Mouse (Mus musculus) forebrain, embryonic 13.5 days (tissue): Measurements from ENCODE around the gene Zyx. TPM values are rescaled to one million over a fixed set of nuclear protein-coding genes. Genes with fewer than 3 reads are reported as not detected.

ENCODE experiments used
- ATAC-seq: fragments of 200-750 bp; cut with Nextera tagmentation; 2 replicates; pipeline ENCODE4 v1.8.0; 2017
- H3K27ac ChIP-seq: fragments of 300-500 bp; sonication (generic); 2 replicates; pipeline ENCODE4 v1.5.1; 2015; ENCODE audit warnings: inconsistent platforms, mild to moderate bottlenecking, moderate library complexity
- H3K27me3 ChIP-seq: fragments of 300-500 bp; sonication (generic); 2 replicates; pipeline ENCODE4 v1.6.1; 2015; ENCODE audit warnings: mild to moderate bottlenecking, inconsistent platforms
- H3K36me3 ChIP-seq: fragments of 300-500 bp; sonication (generic); 2 replicates; pipeline ENCODE4 v1.6.1; 2015; ENCODE audit warnings: mild to moderate bottlenecking, inconsistent platforms; ENCODE audit not compliant: poor library complexity, severe bottlenecking
- H3K4me1 ChIP-seq: fragments of 300-500 bp; sonication (generic); 2 replicates; pipeline ENCODE4 v1.6.1; 2015; ENCODE audit warnings: inconsistent platforms
- H3K4me2 ChIP-seq: fragments of 300-500 bp; sonication (generic); 2 replicates; pipeline ENCODE4 v1.6.1; 2015; ENCODE audit warnings: inconsistent platforms, mild to moderate bottlenecking, moderate library complexity
- H3K4me3 ChIP-seq: fragments of 300-500 bp; sonication (generic); 2 replicates; pipeline ENCODE4 v1.5.1; 2015; ENCODE audit warnings: mild to moderate bottlenecking, inconsistent platforms
- H3K9ac ChIP-seq: fragments of 300-500 bp; sonication (generic); 2 replicates; pipeline ENCODE4 v1.6.1; 2015; ENCODE audit warnings: mild to moderate bottlenecking, inconsistent platforms
- H3K9me3 ChIP-seq: fragments of 300-500 bp; sonication (generic); replicated peaks from 2 replicates; pipeline ENCODE4 v1.6.1; 2016; ENCODE audit warnings: inconsistent platforms
- WGBS: fragments of 180-500 bp; shearing (Covaris S2); methylation state at CpG from one replicate; pipeline ENCODE4 v1.1.7; 2015; 5-methylcytosine and 5-hydroxymethylcytosine counted together
- polyA plus RNA-seq: library from polyadenylated mRNA; unstranded; fragments of >200 nt; fragmentation: Nextera tagmentation; extraction: Ambion mirVana; gene quantifications from 2 replicates; pipeline ENCODE4 v1.2.1, GENCODE M21; 2015

Zyx gene
- polyA plus RNA-seq, result 39.8 and 41.1 TPM in 2 replicates

DNA sequence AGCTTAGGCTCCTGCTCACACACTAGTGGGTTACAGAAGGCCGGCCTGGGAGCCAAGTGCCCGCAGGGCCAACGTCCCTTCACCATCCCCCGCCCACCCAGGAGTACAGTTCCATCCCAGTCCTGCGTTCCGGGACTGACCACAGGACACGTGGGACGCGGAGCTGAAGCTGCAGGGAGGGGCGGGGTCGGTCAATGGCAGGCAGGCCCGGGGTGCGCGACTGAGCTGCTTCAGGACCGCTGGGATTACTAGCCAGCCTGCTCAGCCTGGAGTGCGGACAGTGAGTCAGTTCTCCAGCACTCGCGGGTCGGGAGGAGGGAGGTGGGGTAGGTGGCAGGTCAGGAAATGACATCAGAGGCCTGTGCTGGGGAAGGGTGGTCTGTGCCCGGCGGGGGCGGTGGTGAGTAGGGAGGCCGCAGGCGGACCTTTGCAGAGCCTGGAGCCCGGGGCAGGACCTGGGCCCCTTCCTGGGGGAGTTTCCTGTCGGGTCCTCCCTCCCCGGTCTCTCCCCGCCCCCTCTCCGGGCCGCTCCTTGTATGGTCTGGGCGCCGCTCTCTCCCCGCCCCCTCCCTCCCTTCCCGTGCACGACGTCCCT is at the start of gene Zyx:
TSS of gene Zyx (plus strand) at position 205 of the 595 bp plus-strand sequence.
- no peaks in the 10 kb centered on the region for H3K27me3 ChIP-seq
- H3K4me1 ChIP-seq, result peaks cover 40% of the 10 kb centered on the region
- WGBS, result 0% methylated on average over 25 of the region's 36 CpGs
- H3K9ac ChIP-seq, result peak within 1 kb of the TSS; percentile 78
- no peaks in the 10 kb centered on the region for H3K9me3 ChIP-seq
- peak within 1 kb of the TSS; percentile 84 for H3K27ac ChIP-seq
- peak within 1 kb of the TSS; percentile 77 for H3K4me3 ChIP-seq
- peak within 1 kb of the TSS; percentile 90 for H3K4me2 ChIP-seq
- ATAC-seq, result peak; percentile 91
- peaks cover 22% of the 10 kb centered on the region; the same call in 1 of the 2 replicates for H3K36me3 ChIP-seq

DNA sequence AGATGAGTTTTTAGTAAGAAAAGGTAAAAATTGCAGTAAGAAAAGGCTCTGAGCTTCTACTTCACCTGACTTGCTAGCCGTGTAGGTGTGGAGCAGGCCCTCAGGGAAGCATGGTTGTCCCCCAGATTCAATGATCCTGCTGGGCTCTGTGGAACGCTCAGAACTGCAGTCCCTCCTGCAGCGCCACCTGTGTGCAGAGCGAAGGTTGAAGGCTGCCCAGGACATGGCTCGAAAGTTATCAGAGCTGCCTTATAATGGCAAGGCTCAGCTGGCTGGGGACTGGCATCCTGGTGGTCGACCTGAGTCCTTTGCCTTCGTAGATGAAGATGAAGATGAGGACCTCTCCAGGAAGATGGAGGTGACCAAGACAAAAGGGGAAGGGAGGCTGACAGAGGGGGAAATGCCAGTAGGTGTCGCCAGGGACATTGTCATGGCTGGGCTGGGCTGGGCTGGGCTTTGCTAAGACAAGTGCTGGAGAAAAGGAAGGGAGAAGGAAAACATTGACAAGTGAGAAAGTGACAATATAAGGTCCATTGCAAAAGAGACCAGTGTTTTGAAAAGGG is 39.5 kb upstream of the Zyx start:
- Histone ChIP-seq H3K9ac (no peak overlapping the region), H3K27me3 (no peaks in the 10 kb centered on the region), H3K4me1 (no peaks in the 10 kb centered on the region), H3K4me2 (no peak overlapping the region), H3K4me3 (no peak overlapping the region), H3K9me3 (no peaks in the 10 kb centered on the region), H3K27ac (no peak overlapping the region), H3K36me3 (peaks cover 89% of the 10 kb centered on the region)
- WGBS, result 50% methylated on average over 8 of the region's 8 CpGs
- ATAC-seq, result no peak

DNA sequence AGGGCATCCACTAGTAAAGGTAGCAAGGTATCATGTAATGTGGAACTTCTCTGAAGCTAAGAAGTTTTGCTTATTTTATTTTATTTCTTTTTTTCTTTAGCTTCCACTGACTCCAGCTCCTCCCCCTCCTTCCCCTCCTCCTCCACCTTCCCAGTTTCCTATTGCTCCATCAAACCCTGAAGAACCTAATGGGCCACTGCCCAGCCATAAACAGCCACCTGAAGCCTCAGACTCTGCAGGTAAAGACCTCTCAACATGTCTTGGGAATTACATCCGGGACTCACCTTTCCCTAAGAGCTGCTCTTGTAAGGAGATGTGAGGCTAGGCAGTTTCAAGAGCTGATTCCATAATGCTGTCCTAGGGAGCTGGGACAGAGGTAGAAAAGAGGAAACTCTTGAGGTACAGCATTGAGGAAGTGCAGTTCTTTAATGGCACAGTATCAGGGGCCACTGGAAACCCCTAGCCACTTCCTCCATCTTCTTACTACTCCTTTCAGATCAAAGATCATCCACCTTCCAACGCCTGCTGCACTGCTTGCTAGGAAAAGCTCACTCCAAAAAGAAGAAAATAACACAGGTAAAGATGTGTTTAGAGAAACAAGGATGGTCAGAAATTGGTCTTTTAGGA is 38.9 kb upstream of the Zyx start:
- 94% methylated on average over 2 of the region's 2 CpGs for WGBS
- no peaks in the 10 kb centered on the region for H3K9me3 ChIP-seq
- H3K4me1 ChIP-seq, result no peaks in the 10 kb centered on the region
- no peaks in the 10 kb centered on the region for H3K27me3 ChIP-seq
- H3K4me2 ChIP-seq, result no peak overlapping the region
- H3K36me3 ChIP-seq, result peaks cover 84% of the 10 kb centered on the region
- H3K27ac ChIP-seq, result no peak overlapping the region
- H3K9ac ChIP-seq, result no peak overlapping the region
- ATAC-seq, result no peak
- no peak overlapping the region for H3K4me3 ChIP-seq

DNA sequence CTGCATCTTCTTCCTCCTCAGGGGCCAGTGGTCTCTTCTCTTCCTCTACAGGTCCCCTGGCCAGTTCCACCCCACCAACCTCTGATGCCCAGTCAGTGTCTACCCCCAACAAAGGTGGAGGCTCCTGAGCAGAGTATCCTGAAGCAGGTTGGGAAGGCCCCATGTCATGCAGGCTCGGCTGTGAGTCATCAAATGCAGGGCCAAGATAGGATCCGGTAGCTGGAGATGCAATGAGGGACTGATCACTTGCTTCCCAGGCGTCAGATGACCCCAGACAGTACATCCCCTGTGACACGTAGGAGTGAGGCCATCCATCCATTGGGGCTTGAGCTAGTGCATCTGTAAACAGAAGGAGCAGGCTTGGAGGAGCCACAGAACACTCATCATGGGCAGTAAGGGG is 31.1 kb upstream of the Zyx start:
- WGBS, result 93% methylated on average over 4 of the region's 4 CpGs
- Histone ChIP-seq H3K9ac (no peak overlapping the region), H3K36me3 (peaks cover 57% of the 10 kb centered on the region), H3K4me3 (no peak overlapping the region), H3K4me2 (no peak overlapping the region), H3K27ac (no peak overlapping the region), H3K4me1 (peaks cover 13% of the 10 kb centered on the region; the same call in 1 of the 2 replicates), H3K27me3 (no peaks in the 10 kb centered on the region), H3K9me3 (no peaks in the 10 kb centered on the region)
- ATAC-seq, result no peak

DNA sequence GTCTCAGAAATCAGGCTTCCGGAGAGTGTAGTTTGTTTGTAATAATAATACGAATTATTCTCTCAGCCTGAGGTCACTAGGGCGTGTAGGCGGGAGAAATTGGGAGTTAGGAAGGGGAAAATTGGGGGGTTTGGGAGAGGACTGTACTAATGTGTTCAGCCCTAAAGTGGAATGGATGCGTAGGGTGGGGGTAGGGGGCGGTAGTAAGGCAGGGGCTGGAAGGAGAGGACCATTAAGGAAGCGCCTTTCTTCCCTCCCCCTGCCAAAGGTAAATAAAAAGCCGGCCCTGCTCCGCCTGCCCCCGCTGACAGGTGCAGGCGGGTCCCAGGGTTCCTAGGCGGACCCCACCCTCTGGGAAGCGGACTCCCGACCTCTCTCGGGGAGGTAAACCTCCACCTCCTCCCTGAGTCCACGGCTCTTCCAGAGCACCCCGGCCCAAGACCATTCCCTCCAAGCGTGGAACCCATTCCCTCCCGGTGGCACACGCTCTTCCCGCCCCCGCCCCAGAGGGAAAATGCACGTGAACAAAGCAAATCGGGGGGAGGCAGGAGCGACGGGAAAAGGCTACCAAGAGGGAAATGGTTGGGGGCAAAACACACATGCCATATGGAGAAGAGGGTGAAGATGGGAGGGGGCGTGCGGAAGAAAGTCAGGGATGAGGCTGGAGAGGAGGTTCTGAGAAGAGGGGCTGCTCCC is 25.9 kb upstream of the Zyx start:
- WGBS, result under 1% methylated on average over 28 of the region's 28 CpGs

DNA sequence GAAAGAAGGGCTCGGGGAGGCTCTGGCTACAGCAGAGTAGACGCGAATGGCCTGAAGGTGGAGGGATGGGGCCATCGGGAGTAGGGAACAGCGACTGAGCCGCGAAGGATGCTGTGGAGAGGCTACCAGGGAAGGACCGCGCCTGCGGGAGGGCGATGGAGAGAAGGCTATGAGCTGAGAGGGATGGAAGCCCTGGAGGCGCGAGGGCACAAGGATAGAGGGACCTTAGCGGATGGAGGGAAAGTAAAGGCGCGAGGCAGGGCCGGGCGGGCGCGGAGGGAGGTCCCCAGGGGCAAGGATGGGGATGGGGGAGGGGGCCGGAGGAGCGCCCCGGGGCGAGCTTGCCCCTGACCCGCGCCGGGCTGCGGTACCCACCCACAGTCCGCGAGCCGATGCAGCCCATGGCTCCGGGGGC is 25.4 kb upstream of the Zyx start:
- peak overlapping the region; percentile 85 for H3K9ac ChIP-seq
- H3K4me2 ChIP-seq, result peak overlapping the region; percentile 89
- peak overlapping the region; percentile 73 for H3K4me3 ChIP-seq
- peaks cover 12% of the 10 kb centered on the region; the same call in 1 of the 2 replicates for H3K4me1 ChIP-seq
- no peaks in the 10 kb centered on the region for H3K27me3 ChIP-seq
- H3K9me3 ChIP-seq, result no peaks in the 10 kb centered on the region
- H3K36me3 ChIP-seq, result peaks cover 6% of the 10 kb centered on the region; the same call in 1 of the 2 replicates
- H3K27ac ChIP-seq, result peak overlapping the region; percentile 87
- 0% methylated on average over 14 of the region's 32 CpGs for WGBS
- ATAC-seq, result peak; percentile 71

More for the DNA sequence above, 25.9 kb upstream of the Zyx start:
- H3K27ac ChIP-seq, result peak overlapping the region; percentile 87
- H3K27me3 ChIP-seq, result no peaks in the 10 kb centered on the region
- H3K9me3 ChIP-seq, result no peaks in the 10 kb centered on the region
- H3K4me1 ChIP-seq, result peaks cover 12% of the 10 kb centered on the region; the same call in 1 of the 2 replicates
- H3K36me3 ChIP-seq, result peaks cover 12% of the 10 kb centered on the region
- ATAC-seq, result peak; percentile 36
- H3K9ac ChIP-seq, result peak overlapping the region; percentile 85
- H3K4me2 ChIP-seq, result peak overlapping the region; percentile 89
- peak overlapping the region; percentile 73 for H3K4me3 ChIP-seq

DNA sequence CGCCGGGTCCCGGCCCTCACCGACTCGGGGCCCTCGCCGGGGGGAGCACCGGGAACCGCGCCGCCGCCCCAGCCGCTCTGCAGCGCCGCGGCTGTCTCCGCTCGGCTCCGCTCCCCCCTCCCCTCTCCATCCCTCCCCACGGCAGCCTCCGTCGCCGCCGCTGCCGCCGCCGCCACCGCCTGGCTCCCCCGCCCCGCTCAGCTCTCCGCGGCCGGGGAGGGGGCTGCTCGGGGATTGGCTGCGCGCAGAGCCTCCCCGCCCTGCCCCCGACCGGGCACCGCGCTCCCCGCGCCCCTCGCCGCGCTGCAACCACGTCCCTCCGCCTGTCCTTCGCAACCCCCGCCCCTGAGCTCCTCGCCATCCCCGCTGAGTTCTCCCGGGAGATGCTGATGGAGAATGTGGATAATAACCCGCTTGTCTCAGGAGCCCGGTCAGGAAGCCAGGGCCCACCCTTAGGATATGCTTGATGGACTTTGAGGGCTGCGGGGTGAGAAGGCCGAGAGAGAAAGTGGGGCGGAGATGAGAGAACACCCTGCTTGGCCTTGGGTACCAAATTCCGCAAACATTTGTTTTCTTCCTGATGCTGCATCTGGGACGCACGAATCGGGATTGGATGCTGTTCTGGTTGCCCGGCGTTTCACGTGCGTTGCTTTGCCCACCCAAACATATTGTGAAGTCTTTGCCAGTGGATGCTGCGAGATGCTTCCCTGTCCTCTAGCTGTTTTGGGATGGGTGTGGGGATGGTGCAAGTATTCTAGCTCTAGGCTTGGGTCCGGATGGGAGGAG is 24.8 kb upstream of the Zyx start, which contains the start of gene Fam131b:
TSS of gene Fam131b (minus strand) at position 162 of the 786 bp plus-strand sequence.
- peak within 1 kb of the TSS; percentile 85 for H3K9ac ChIP-seq
- peak within 1 kb of the TSS; percentile 89 for H3K4me2 ChIP-seq
- no peaks in the 10 kb centered on the region for H3K27me3 ChIP-seq
- peaks cover 6% of the 10 kb centered on the region; the same call in 1 of the 2 replicates for H3K36me3 ChIP-seq
- peak; percentile 88 for ATAC-seq
- H3K4me3 ChIP-seq, result peak within 1 kb of the TSS; percentile 73
- peaks cover 12% of the 10 kb centered on the region; the same call in 1 of the 2 replicates for H3K4me1 ChIP-seq
- peak within 1 kb of the TSS; percentile 87 for H3K27ac ChIP-seq
- no peaks in the 10 kb centered on the region for H3K9me3 ChIP-seq
- WGBS, result under 1% methylated on average over 24 of the region's 68 CpGs

DNA sequence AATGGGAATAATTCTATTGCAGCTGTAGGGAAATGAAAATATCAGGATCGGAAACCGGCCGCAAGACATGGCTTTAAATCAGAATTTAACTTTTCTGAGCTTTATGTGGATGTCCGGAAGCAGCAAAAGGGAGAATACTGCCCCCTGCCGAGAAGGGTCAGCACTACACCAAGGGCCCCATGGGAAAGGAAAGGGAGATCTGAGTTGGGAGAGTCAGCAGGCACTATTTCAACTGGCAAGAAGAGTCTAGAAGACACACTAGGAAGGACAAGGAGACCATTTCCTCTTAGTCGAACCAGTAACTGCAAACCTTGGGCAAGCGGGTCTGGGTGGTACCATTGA is 24.2 kb upstream of the Zyx start:
- H3K27ac ChIP-seq, result peak overlapping the region; percentile 87
- H3K27me3 ChIP-seq, result no peaks in the 10 kb centered on the region
- WGBS, result 2% methylated on average over 7 of the region's 7 CpGs
- H3K9ac ChIP-seq, result peak overlapping the region; percentile 85
- peak overlapping the region; percentile 73 for H3K4me3 ChIP-seq
- H3K4me1 ChIP-seq, result peaks cover 12% of the 10 kb centered on the region; the same call in 1 of the 2 replicates
- no peaks in the 10 kb centered on the region for H3K9me3 ChIP-seq
- peaks cover 6% of the 10 kb centered on the region; the same call in 1 of the 2 replicates for H3K36me3 ChIP-seq
- ATAC-seq, result 0 out of 2 replicates have a peak, but pooled peaks have one; percentile 4
- peak overlapping the region; percentile 89 for H3K4me2 ChIP-seq

DNA sequence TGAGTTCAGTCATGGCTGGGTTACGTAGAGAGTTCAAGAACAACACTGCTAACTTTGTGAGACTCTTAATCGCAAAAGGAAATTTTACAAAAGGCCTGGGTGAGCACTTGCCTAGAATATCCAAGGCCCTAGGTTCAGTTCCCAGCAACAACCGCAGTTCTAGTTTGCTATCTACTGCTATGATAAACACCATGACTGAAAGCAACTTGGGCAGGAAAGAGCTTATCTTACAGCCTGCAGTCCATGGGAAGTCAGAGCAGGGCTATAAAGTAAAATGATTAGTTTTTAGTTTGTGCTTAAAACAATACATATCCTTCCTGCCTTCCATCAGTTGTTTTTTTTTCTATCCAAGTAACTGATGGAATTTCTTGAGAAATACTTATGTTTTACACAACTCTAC is 22.9 kb upstream of the Zyx start:
- Histone ChIP-seq H3K4me1 (peaks cover 12% of the 10 kb centered on the region; the same call in 1 of the 2 replicates), H3K4me2 (no peak overlapping the region), H3K4me3 (no peak overlapping the region), H3K9ac (no peak overlapping the region), H3K27me3 (no peaks in the 10 kb centered on the region), H3K36me3 (no peaks in the 10 kb centered on the region; the same call in 1 of the 2 replicates), H3K9me3 (no peaks in the 10 kb centered on the region), H3K27ac (no peak overlapping the region)
- 96% methylated on average over 3 of the region's 3 CpGs for WGBS
- no peak for ATAC-seq

DNA sequence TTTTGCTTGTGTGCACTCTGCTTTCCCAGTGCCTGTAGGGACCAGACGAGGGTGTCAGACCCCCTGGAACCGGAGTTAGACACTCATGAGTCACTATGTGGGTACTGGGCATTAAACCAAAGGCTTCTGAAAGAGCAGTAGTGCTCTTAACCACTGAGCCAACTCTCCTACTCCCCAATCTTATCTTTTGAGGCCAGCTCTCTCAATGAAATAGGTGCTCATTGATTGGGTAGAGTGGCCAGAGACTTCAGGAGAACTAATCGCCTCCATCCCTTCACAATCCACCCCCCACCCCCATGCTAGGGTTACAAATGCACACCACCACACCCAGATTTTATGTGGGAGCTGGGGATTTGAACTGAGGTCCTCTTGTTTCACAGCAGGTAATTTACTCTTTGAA is 20.7 kb upstream of the Zyx start:
- no peaks in the 10 kb centered on the region for H3K27me3 ChIP-seq
- H3K4me1 ChIP-seq, result no peaks in the 10 kb centered on the region
- H3K4me3 ChIP-seq, result no peak overlapping the region
- H3K9me3 ChIP-seq, result no peaks in the 10 kb centered on the region
- WGBS, result 83% methylated on average over 3 of the region's 3 CpGs
- no peak overlapping the region for H3K9ac ChIP-seq
- H3K27ac ChIP-seq, result no peak overlapping the region
- H3K36me3 ChIP-seq, result no peaks in the 10 kb centered on the region
- no peak for ATAC-seq
- H3K4me2 ChIP-seq, result no peak overlapping the region

DNA sequence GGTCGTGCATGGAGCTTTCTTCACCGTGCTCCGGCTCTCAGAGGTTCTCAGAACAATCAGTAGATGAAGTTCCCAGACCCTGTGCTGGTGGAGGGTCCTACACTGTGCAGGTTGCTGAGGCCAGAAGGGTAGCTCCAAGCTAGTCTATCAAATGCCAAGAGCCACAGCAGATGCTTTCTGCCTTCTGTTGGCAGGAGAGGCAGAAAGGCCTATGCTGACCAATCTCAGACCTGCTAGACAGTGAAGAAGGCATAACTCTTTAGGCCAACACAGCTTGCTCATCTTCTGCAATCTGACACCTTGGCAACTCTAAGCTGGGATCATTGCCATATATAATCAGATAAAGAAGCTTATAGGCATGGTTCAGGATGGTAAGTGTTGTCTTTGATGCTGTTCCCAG is 19.2 kb upstream of the Zyx start:
- Histone ChIP-seq H3K9ac (no peak overlapping the region), H3K4me2 (no peak overlapping the region), H3K27ac (no peak overlapping the region), H3K9me3 (no peaks in the 10 kb centered on the region), H3K27me3 (no peaks in the 10 kb centered on the region), H3K36me3 (no peaks in the 10 kb centered on the region), H3K4me3 (no peak overlapping the region), H3K4me1 (no peaks in the 10 kb centered on the region)
- WGBS, result 80% methylated on average over 3 of the region's 3 CpGs
- no peak for ATAC-seq
